ENCODE assay signal across 7 mouse cellular contexts in genomic region chr12:112091054-112091453, GRCm38 (mm10). TPM values are rescaled to one million over a fixed set of nuclear protein-coding genes. Genes with fewer than 3 reads are reported as not detected.
DNase-seq lines count a peak whose midpoint lies in the region; ATAC-seq lines count a peak whose summit lies in the region.

No protein-coding gene starts in this region.

- no peak overlapping the region for H3K9ac ChIP-seq in hindbrain, embryonic 12.5 days

- peak overlapping the region; percentile 15; the same call in 1 of the 2 replicates for H3K4me2 ChIP-seq in hindbrain, embryonic 12.5 days (replicated peaks)

- 10% methylated on average over 12 of the region's 12 CpGs for WGBS in hindbrain, embryonic 12.5 days

- no peak overlapping the region for H3K4me3 ChIP-seq in hindbrain, embryonic 12.5 days

- H3K36me3 ChIP-seq in hindbrain, embryonic 12.5 days, result no peaks in the 10 kb centered on the region

- peaks cover 4% of the 10 kb centered on the region; the same call in 1 of the 2 replicates for H3K4me1 ChIP-seq in hindbrain, embryonic 12.5 days

- no peaks in the 10 kb centered on the region for H3K9me3 ChIP-seq in hindbrain, embryonic 12.5 days (replicated peaks)

- no peak for ATAC-seq in hindbrain, embryonic 12.5 days (ENCODE audit: low FRiP score)

- peak; percentile 87 for DNase-seq in ZHBTc4 (ENCODE audit: low read depth, low spot score)
- DNase-seq in cerebellum, adult 9-11 months, result peak; percentile 79
- peak; percentile 43 to 64 for DNase-seq in frontal cortex, postnatal 10 days (ENCODE audit: low spot score in 2 of 2)
- peak; percentile 60 for DNase-seq in layer of hippocampus, adult 9-10 months (ENCODE audit: low spot score)
- DNase-seq in lung, postnatal 10 days, result peak; percentile 83
- peak; percentile 58 for DNase-seq in retina, postnatal 7 days (ENCODE audit: low read depth, low spot score)

- H3K27me3 ChIP-seq in hindbrain, embryonic 12.5 days, result peaks cover 9% of the 10 kb centered on the region

- H3K27ac ChIP-seq in hindbrain, embryonic 12.5 days, result no peak overlapping the region

RNA-seq across cellular contexts. Expression of gene Aspg, which starts 15.4 kb away (rescaled TPM):
- polyA plus RNA-seq in hindbrain, embryonic 12.5 days (2016; fragmentation: Nextera tagmentation; extraction: Ambion mirVana), result 0.66 and 1.2 TPM in 2 replicates

RNA-seq across cellular contexts. Expression of gene Kif26a, which starts 55.0 kb away (rescaled TPM):
- 5.0 and 5.1 TPM in 2 replicates for polyA plus RNA-seq in hindbrain, embryonic 12.5 days (2016; fragmentation: Nextera tagmentation; extraction: Ambion mirVana)
